Mouse (Mus musculus) gonadal fat pad, adult 2 months (tissue): ENCODE results near the gene Oprd1. TPM values are rescaled to one million over a fixed set of nuclear protein-coding genes. Genes with fewer than 3 reads are reported as not detected.

Experiments
- DNase-seq: peaks from one replicate; pipeline ENCODE4 v3.0.0-alpha.2; 2012; ENCODE audit warnings: low read depth
- polyA plus RNA-seq: library from polyadenylated mRNA; depleted of rRNA; stranded (reverse); fragments of >200 nt; gene quantifications from 2 replicates; pipeline ENCODE4 v1.2.3, GENCODE M21; 2012

Gene Oprd1
- polyA plus RNA-seq, 1 experiment = 0.03 TPM

DNA sequence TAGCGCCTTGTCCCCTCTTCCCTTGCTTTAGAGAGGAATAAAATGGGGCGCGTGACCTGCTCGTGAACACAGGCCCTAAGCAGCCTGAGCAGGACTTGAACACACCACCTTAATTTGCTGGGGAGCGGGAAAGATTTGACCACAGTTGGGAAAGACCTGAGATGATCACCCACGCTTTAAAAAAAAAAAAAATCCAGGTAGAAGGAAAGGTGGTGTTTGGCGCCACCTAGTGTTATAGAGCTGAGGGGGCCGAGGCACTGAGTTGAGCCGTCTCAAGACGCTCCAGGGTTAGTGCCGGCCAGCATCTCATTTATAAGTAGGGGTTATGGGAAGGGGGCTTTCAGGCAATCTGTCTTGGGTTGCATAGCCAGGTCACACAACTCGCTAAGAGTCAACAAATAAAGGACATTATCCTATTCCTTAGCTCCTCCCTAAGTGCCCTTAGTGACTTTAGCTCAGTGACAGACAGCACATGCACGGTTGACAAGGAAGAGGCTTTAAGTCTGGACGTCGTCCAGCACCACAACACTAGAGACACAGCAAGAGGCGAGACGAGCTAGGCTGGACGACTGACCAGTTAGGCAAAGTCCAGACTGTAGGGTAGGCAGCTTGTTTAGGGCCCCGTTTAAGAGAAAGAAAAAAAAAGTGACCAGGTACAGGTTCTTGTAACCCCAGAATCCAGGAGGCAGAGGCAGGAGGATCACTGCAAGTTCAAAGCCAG lies 64.6 kb downstream of the Oprd1 start:
- no peak for DNase-seq

DNA sequence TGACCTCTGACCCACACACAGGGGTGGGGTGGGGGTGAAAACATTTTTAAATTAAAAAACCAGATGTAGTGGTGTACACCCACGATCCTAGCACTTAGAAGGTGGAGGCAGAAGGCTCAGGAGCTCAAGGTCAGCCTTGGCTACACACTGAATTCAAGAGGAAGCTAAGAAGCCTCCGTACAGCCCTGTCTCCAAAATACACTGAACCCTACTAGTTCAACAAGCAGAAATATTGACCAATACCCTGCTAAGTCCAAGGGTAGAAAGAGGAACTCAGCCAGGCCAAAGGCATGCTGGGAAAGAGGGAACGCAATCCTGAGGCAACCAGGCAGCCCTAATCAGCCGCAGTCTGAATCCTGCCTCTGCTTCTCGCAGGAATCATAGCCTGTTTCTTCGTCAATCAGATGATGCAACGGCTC lies 66.0 kb downstream of the Oprd1 start:
- no peak for DNase-seq

DNA sequence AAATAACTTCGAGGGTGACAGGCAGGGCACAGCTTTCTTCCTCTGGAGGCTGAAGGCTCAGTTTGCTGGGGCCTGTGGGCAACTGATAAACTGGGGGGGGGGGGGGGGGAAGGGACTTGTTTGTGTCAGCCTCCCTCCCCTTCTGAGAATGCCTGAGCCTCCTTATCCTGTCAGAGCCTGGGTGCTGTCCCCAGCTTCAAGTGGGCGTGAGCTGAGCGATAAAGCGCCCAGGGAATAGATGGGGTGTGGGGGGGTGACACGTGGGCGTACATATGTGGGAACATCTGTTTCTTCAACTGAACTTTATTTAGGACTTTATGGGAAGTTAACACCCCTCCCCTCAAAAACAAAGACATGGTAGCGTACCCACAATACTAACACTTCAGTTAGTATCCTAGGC lies 66.8 kb downstream of the Oprd1 start:
- DNase-seq = no peak

DNA sequence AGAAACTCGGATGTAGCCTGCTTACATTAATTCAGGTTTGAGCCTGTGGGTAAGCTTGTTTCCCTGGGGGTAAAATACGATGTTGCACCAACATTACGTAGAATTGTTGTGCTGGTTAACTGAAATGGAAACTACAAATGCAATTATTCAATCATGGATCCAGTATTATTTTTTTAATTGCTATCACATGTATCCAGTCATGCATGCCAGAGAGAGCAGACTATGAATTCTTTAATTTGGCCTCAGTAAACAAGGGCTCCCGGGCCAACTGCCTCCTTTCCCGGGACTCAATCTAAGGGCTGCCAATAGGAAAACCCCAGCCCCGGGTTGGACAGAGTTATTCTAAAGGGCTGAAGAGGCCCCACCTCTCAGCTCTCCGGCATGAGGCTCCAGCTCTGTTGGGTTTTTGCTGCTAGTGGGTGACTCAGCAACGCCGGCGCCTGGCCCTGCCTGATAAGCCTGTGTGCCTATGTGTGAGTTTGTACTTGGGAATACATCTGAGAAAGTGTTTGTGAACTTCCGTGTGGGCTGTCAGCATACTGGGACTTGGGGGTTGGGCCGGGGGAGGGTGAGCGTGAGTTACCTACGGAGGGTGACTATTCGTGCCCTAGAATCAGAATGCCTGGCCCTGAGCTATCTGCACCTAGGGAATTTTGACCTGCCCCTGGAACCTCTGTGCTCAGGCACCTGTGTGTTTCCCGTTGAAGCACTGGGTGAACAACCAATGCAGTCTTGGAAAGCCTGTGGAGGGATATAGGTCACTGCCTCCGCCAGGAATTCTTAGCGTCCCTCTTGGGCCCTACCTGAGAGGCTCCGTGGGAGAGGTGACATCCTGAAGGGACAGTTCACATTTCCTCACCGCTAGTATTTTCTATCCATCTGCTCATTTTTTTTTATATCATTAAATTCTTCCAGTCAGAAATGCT lies 67.5 kb downstream of the Oprd1 start:
- DNase-seq = no peak

DNA sequence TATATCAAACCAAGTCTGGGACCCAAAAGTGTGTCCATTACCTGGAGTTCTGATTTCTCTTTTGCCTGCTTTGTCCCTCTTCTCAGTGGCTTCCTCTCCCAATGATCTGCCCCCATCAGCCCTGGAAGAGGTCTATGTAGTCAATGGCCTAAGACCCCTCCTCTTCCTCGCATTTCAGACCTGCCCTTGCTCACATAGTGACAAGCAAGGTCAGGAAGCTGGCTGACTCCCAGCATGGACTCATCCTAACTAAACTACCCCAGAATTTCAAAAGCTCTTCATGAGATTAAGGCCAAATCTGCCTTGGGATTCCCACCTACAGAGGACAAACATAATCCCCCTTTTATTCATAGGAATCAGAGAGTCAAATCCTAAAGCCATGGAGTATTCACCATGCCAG lies 68.5 kb downstream of the Oprd1 start:
- no peak for DNase-seq

DNA sequence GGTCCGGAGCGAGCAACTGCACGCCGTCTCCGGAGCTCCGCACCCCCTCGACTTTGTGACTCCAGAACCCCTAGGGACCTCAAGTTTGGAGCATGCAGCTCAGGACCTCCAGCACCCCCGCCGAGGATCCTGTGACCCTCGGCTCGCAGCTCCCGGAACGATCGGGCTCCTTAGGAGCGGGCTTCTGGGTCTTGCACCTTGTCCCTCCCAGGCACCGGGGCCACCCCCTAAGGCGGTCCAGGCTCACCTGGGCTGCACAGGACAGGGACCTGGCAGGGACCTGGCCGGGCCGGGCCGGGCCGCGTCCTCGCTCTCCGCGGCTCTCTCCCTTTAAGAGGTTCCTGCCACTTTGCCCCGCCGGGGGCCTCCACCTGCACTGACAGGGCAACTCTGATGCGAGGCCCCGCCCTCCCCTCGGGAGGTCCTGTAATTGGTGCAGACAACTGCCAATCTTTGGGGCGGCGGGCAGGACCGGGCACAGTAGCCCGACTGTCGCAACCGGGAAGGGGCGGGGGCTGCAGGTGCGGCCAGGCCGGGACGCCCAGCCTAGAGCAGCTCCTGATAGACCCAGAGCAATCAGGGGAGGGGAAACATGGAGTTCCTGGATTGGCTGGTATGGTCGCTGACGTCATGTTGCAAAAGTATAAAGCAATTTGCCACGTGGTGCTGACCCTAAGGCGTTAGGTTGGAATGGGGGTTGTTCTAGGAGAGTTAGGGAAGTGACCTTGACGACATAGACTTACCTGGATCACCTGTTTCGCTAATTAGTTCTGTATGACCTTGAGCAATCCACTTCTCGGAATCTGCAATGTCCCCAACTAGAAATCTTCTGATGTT lies 69.1 kb downstream of the Oprd1 start, which contains the start of gene Epb41:
Gene Epb41, minus strand, starts transcription at position 389 of the 837 bp plus-strand sequence.
- peak; percentile 84 for DNase-seq

DNA sequence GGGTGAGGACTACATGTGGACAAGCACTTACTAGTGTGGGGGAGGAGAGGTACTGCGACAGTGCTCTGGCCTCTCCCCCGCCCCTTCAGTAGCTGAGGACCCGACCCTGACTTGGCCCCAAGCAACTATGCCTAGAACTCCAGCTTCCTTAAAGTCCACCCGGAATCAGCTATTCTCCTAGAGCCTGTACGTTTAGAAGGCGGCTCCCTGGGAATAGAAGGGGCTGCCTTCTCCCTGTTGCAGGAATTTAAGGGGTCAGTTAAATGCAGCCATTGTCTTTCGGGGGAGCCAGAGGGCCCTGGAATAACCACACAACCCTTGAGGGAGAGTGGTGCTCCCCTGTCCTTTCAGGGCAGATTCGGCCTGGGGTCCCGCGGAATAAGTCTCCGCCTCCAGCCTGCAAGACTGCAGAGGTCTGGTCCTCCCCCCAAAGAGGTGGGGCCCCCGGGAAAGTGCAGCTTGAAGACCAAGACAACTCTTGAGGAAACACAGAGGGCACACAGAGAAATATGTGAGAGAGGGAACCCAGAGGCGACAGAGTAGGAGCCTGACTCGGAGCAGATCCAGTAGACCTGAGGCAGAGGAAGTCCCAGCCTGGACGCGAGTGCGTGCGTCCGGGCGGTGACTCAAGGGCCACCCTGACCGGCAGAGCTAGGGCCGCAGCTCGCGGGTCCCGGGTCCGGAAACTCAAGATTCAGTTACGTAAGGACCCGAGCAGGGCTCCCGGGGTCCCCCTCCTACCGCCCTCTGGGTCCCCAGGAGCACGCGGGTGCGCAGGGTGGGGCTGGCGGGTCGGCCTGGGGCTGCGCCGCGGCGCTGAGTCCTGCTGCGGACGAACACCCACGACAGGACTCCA lies 70.0 kb downstream of the Oprd1 start, which contains the start of gene Gm10300:
Gene Gm10300, plus strand, starts transcription at position 621 of the 856 bp plus-strand sequence.
- DNase-seq = no peak

DNA sequence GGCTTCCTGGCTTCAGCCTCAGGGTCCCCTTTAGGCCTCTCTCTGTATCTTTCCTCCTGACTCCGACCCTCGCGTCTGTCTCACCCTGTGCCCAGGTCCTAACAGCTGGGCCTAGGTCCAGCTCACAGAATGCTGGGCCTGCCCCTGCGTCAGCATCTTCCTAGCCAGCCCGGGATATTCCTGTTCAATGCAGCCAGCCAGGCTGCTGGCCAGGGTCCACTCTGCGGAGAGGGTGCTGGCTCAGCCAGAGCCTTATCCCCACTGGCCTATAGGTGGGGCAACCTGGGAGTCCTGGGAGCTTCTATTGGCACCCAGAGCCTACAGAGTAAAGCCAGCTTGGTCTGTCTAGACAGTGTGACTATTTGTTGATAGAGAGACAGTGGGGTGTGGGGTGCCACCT lies 71.3 kb downstream of the Oprd1 start:
- no peak for DNase-seq

DNA sequence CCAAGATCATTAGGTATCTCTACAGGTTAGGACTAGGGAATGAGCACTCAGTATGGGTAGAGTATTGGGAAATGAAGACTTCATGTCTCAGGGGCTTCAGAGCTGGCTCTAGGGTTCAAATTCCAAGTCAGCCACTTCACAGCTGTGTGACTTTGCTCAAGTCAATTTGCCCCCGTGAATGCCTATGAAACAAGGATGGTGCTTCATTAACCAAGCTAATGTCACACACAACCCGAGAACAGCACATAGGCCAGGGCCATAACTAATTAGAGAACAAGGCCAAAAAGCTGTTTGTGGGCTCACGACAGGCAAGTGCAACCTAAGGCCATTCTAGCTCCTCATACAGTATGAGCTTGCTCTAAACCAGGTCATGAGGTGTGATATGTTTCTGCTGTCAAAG lies 72.1 kb downstream of the Oprd1 start:
- no peak for DNase-seq

DNA sequence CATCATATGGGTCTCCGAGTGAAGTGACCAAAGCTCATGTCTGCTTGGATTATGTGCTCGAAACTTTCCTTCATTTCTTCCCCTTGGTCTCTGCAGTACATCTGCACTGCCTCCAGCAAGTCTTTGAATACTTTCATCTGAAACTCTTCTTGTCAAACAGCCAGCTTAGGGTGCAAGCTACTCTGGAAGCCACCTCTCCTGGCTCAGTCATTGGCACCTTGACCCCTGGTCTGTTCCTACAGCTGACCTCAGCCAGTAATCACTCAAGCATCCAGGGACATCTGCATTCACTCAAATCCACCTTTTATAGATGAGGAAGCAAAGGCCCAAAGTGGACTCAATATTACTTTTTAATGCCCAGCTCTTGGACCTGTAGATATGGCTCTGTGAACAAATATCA lies 72.6 kb downstream of the Oprd1 start:
- no peak for DNase-seq

DNA sequence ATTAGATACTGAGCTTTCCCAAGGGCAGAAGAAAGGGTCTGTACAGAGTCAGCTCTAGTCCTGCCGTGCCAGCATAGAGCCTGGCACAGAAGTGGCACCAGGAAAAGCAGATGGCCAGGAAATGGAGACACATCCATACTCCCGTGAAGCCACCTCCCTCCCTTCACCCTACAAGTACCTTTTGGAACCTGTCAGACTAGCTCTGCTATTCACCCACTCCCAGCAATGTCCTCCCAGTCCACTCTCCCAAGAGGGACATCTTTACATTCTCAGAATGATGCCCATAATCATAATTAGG lies 76.4 kb downstream of the Oprd1 start:
- DNase-seq = no peak

DNA sequence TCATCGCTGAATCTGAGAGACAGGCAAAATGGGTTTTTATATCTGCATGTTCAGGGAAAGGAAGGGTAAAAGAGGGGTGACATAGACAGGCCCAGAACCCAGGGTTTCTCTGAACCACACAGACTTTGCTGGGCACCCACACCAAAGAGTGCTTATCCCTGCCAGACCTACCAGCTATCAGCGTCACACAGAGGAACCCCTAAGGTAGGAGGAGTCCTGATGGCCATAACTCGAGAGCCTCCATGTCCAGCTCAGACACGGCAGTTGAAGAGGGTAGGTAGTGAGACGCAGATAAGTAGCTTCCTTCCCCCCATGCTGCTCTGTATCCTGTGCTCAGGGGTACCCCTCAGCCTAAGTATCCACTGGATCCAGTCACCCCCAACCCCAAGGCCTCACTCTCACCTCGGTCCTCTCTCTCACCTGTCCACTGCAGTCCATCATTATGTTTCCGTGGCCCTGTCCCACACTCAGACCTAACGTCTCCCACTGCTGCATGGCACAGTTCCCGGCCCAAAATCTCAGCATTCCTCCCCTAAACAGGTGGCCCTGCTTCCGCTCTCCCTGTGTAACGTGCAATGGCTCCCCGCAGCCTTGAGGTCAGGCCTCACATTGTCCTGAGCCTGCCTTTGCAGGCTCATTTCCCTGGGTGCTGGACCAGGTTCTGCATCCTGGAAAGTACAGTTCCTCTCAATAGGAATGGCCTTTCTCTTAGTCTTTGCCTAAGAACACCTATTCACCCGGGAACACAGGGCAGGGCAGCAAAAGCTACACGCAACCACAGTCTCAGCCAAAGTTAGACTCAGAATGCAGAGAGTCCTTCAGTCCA lies 77.0 kb downstream of the Oprd1 start:
- no peak for DNase-seq

DNA sequence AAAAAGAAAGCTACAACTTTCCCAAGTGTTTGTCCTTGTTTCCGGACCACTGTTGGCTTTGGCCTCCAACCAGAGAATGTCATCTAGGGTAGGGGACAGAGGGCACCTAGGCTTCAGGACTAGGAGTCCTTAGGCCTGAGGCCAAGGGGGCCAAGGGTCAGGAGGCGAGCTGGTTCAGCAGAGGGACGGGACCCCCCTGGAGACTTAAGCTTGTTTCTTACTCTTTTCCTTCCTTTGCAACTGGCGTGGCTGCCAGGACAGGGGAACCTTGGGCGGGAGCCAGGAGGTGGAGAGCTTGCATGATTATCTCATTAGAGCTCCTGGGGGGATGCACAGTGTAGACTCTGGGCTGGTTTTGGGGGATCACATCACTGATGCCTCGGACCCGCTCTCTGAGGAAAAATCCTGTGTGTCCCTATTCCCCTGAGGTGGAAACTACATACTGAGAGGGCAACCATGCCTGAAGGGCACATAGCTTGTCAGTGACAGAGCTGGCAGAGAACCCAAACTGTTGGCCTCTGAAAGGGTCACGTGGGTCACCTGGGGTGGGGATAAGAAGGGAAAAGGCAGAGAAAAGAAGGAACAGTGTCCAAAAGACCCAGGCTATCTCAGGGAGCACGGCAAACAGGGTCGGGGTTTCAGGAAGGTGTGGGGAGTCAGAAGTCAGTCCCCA lies 78.0 kb downstream of the Oprd1 start:
- DNase-seq = no peak

DNA sequence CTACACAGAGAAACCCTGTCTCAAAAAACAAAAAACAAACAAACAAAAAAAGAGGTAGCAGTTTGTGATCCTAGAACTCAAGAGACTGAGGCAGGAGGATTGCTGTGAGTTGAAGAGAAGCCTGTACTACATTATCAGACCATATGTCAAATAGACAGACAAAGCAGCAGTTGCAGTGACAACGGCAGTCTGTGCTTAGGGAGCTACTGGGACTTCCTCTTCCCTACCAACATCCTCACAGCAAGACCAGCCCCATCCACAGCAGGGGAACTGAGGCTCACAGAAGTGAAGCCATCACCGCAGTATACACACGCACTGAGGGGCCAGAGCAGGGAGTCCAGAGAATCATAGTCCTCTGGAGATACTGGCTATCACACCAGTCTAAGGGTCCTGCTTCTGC lies 78.7 kb downstream of the Oprd1 start:
- no peak for DNase-seq

DNA sequence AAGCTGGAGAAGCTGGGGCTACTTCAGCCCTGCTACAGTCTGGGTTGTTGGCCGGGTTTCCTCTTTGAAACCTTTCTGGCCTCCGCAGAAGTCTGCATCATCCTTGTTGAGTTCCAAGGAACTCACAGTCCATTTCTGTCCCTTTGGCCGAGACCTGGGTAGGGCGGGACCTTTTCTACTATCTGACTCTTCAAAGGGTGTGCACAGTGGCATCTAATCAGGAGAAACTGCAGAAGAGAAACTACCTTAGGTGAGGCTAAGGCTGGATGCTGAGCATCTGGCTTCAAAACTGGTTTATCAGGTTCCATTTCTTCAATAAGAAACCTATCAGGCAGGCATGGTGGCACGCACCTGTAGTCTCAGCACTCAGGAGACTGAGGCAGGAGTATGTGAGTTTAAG lies 79.7 kb downstream of the Oprd1 start:
- DNase-seq = no peak

DNA sequence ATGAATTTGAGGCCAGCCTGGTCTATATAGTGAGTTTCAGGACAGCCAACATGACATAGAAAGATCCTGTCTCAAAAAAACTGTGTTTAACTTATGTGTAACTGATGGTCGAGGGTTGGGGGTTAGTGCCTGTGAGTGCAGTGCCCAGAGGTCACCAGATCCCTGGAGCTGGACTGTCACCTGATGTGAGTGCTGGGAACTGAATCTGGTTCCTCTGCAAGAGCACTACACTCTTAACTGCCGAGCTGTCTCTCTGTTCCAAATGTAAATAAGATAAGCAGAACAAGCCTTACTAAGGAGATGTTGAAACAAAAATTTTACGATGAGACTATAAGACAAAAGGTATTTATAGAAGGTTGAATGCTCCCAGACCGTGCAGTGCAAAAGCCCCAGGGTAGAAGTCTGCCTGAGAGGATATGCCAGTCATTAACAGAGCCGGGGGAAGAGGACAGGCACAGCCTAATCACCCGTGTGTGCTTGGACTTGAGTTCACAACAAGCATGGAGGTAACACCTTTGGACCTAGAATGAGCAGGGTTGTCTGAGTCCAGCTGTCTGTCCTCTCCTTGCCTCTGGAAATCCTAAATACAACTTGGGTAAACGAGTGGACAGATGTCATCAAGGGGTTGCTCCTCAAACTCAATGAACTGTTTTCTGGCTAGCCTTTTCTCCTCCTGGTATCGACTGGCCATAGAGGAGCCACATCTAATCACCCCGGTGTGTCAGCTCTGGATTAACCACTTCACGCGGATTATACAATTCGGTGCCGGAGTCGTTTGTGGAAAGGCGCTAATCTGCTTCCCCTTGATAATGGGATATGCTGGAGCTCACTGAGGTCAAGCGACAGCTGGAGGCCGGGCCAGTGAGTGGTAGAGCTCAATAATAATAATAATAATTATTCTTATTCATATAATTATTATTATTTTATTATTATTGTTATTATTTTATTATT lies 81.1 kb downstream of the Oprd1 start:
- no peak for DNase-seq

DNA sequence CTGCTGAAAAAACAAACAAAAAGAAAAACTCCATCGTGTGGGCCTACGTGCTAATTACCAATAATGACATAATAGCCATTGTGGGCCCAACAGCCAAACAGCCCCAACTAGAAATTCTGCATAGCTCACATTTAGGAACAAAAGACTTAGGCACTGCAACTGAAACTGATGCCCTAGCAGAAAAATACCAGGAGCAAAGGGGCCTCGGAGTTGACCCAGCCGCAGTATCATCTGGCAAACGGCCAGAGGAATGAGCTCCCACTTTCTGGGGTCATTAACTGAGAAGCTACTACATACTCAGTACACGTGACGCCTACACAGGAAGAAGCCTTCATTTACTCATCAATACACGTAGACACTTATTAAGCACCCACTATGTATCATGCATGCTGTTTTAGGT lies 82.0 kb downstream of the Oprd1 start:
- no peak for DNase-seq
